Mouse (Mus musculus): ENCODE measurements around the gene Gm29049.
"Not testable (repeated sequence)": the region's sequence is repeated elsewhere in the genome, so short reads cannot be mapped to it uniquely, and the experiment has no call there.

Gene Gm29049

DNA sequence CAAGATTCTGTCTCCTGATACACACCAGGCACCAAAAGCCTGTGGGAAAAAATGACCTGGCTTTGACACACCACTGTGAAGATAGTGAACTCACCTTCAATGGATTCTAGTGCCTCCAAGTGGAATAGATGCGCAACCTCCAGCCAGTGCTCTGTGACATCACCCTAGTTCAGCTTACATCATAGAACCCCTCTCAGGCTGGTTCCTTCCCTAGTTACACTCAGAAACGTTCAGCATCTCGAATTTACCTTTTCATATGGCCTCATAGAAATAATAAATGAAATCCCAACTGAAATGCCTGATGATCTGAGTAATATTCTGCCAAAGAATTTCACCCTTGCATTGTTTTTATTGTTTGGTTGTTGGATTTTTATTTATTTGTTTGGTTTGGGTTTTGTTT lies at the start of gene Gm29049:
Gene Gm29049 (minus strand): TSS at position 101 of the 400 bp plus-strand sequence.
- not testable (repeated sequence) for DNase-seq

Measured in thymus, postnatal 4 days (tissue).